Mouse (Mus musculus): ENCODE data around the gene Lsamp.

- no peak for TF ChIP-seq CTCF (IDR thresholded peaks at IDR 0.05; ENCODE audit: low read depth, low read length)
- no peak for TF ChIP-seq EP300 (IDR thresholded peaks at IDR 0.05; ENCODE audit: insufficient read depth, low read depth, low read length)
- TF ChIP-seq POLR2A (IDR thresholded peaks at IDR 0.05; ENCODE audit: insufficient read depth, low read length), result no peak
Measured at GRCm38 (mm10) chr16:42074325-42074724, 2090.2 kb downstream of the Lsamp start.
